Mouse (Mus musculus): ENCODE results near the gene Gper1.

Gper1 gene

DNA sequence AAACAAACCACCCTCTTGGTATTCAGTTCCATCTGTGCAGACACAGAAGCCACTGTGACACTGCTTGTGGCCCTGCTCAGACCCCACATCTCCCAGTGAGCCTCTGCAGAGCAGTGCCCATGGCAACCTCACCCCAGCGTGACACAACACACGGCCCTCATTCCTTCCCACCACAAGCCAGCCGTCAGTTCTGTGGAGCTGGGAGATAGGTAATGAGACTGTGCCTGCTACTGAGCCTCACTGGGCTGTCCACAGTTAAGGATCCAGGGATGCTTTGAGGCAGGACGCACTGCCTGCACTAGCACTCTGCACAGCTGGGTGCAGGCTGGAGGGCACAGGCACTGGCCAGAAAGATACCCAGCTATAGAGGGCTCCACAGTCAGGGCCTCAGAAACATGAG lies 27.0 kb downstream of the Gper1 start:
- no peak for DNase-seq

GRCm38 (mm10) chr5:139453031-139453430 lies 30.1 kb downstream of the Gper1 start:
- DNase-seq: no peak

DNA sequence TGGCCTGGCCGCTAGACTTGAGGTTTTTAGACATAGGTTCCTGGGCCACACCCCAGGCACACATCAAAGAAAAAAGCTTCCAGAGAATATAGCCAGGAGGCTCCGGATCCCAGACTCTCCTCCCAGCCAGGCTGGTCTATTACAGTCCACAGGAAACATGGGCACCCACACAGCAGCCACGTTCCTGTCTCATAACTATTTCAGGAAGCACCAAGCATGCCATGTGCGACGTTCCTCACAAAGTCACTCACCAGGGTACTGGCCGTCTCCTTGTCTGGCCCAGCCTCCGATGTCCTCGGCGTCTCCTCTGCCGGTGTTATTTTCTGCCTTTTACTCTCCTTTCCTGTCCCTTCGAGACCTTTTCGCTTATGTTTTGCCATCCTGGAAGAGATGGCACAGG lies 32.2 kb downstream of the Gper1 start:
- DNase-seq: no peak

GRCm38 (mm10) chr5:139457241-139457640 lies 34.3 kb downstream of the Gper1 start:
- no peak for DNase-seq

GRCm38 (mm10) chr5:139459938-139460337 lies 37.0 kb downstream of the Gper1 start:
- no peak for DNase-seq

DNA sequence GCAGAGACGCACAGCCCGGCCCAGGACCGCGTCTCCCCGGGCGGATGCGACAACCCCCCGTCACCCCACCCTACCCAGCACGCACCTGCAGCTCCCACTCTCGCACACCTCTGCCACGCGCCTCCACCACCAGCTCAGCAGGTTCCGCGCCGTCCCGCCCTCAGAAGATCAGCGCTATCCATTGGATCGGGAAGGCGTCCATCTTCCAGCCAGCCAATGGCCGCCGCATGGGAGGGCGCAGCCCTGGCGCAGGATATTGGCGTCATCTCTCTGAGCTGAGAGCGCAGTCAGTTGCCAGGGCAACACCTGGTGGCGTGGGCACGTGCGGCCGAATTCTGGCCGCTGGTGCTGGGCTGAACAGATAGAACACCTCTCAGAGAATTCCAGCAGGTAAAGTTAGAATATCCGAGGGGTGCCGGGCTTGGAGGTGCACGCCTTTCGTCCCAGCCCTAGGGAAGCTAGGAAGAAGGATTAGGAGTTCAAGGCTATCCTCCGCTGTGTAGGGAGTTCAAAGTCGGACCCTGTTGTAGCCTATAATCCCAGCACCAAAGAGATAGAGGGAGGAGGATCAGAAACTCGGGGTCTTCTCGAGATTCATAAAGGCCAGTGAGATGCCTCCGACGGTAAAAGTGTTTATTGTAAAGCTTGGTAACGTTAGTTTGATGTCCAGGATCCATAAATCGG lies 37.6 kb downstream of the Gper1 start, which contains the start of gene 3110082I17Rik:
Gene 3110082I17Rik (minus strand): TSS at position 144 of the 684 bp plus-strand sequence.
- peak; percentile 97 for DNase-seq

- no peak for DNase-seq
Observed at GRCm38 (mm10) chr5:139464874-139465273, 41.9 kb downstream of the Gper1 start.

- no peak for DNase-seq
Observed at GRCm38 (mm10) chr5:139466373-139466772, 43.4 kb downstream of the Gper1 start.

DNA sequence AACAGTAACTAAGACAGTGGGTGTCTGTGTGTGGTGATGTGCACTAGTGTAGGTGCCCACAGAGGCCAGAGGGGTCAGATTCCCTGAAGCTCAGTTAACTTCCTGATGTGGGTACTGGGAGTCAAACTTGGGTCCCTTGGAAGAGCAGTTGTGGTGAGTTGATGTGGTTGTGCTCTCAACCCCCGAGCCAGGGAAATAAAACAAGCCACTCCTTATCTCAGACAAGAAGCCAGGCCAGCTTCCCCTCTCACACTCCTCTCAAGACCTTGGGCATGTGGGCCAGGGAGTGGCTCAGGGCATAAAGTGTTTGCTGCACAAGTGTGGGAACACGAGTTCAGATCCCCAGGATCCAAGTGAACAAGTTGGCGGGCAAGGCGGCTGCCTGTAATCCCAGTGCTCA lies 43.9 kb downstream of the Gper1 start:
- no peak for DNase-seq

DNA sequence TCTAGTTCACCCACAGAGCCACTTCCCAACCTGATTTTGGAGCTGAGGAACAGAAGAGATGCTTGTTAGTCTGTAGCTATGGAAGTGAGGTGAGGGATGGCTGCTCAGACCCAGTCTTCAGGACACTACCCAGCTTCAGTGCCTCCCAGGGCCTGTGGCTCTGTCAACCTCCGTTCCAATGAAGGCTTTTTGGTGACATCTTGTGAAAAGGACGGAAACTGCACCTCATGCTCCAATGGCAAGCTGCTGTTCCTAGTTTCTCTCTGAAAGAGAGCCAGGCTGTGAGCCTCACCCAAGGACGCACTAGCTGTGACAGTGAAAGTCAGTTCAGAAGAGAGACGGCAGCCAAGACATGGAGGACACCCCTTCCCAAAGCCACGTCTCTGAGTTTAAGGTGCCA lies 45.0 kb downstream of the Gper1 start:
- DNase-seq: no peak

DNA sequence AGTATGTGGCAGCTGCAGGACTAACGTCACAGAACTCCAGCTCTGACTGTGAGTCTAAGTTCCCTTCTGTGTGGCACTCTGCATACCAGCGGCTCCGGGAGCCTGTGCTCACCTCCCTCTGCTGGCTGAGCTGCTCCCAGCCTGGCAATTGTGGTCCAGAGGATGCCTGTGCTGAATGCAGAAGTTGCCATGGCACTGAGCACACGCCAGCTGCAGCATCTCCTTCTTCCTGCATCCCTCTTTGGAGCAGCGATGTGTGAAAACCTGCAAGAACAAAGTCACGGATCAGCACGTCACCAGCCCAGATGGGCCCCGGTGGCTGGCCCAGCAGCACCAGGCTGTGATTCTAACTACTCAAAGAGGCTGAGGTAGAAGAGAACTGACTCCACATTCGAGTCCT lies 51.8 kb downstream of the Gper1 start:
- no peak for DNase-seq
